Mouse (Mus musculus) G1E (cell line): Measurements from ENCODE around the gene Tmprss5. TPM values are rescaled to one million over a fixed set of nuclear protein-coding genes. Genes with fewer than 3 reads are reported as not detected.
A peak's percentile ranks its signal among the peaks of the same experiment; 100 is the strongest.

Source experiments
- ATAC-seq: 2 replicates; pipeline ENCODE4 v1.8.0; 2016; ENCODE audit warnings: mild to moderate bottlenecking; ENCODE audit not compliant: insufficient number of reproducible peaks, poor library complexity, low FRiP score, severe bottlenecking; ENCODE audit errors: extremely low read depth
- DNase-seq: peaks from one replicate; pipeline ENCODE4 v3.0.0; 2012; ENCODE audit warnings: low spot score
- H3K27me3 ChIP-seq: 2 replicates; pipeline ENCODE4 v1.6.1; 2012; ENCODE audit warnings: mild to moderate bottlenecking, low read length, inconsistent platforms; ENCODE audit not compliant: insufficient read depth
- H3K36me3 ChIP-seq: replicated peaks from 2 replicates; pipeline ENCODE3; 2012; ENCODE audit warnings: mild to moderate bottlenecking, inconsistent platforms
- H3K4me1 ChIP-seq: 2 replicates; pipeline ENCODE4 v1.6.1; 2012; ENCODE audit warnings: low read depth, low read length, inconsistent platforms, mixed read lengths; ENCODE audit not compliant: insufficient read depth
- H3K4me3 ChIP-seq: 2 replicates; pipeline ENCODE4 v1.5.1; 2012; ENCODE audit warnings: low read depth, mild to moderate bottlenecking, inconsistent platforms, low read length, moderate library complexity, mixed read lengths
- H3K9me3 ChIP-seq: replicated peaks from 2 replicates; pipeline ENCODE4 v1.6.1; 2012; ENCODE audit warnings: inconsistent platforms
- CTCF ChIP-seq: IDR thresholded peaks from 2 replicates; pipeline ENCODE4 v1.5.1; 2012; ENCODE audit warnings: low read depth, low read length, inconsistent platforms, mixed read lengths
- GATA1 ChIP-seq: IDR thresholded peaks from 2 replicates; pipeline ENCODE4 v1.6.1; 2012; ENCODE audit warnings: borderline replicate concordance, low read length, inconsistent platforms, mixed read lengths
- GATA2 ChIP-seq: IDR thresholded peaks from 2 replicates; pipeline ENCODE4 v1.6.1; 2012; ENCODE audit warnings: low read depth, low read length, inconsistent platforms, borderline replicate concordance
- POLR2AphosphoS5 ChIP-seq: IDR thresholded peaks from 2 replicates; pipeline ENCODE4 v1.6.1; 2012; ENCODE audit warnings: low read depth, low read length, inconsistent platforms; ENCODE audit not compliant: insufficient replicate concordance
- TAL1 ChIP-seq: conservative IDR thresholded peaks from 2 replicates; pipeline ENCODE4 v1.6.1; 2012; ENCODE audit warnings: low read depth, low read length, inconsistent platforms, mixed read lengths
- polyA plus RNA-seq: library from polyadenylated mRNA; stranded (reverse); fragments of >175 nt; gene quantifications from 2 replicates; pipeline ENCODE4 v1.2.3, GENCODE M21; 2012
- total RNA-seq, 2 experiments: library from RNA; stranded (forward) in 1 of 2; stranded (reverse) in 1 of 2; fragments of 200-1000 nt in 1 of 2; fragments of >200 nt in 1 of 2; fragmentation: Nextera tagmentation in 1 of 2; gene quantifications; 2 replicates each; pipeline ENCODE4 v1.2.3; 2014 to 2017

Gene Tmprss5
- total and polyA plus RNA-seq, 3 experiments = 0.22 TPM; not detected in 2

- peaks cover 86% of the 10 kb centered on the region for H3K36me3 ChIP-seq
- H3K4me1 ChIP-seq = no peaks in the 10 kb centered on the region
- no peak overlapping the region for H3K4me3 ChIP-seq
- no peak for DNase-seq
- H3K27me3 ChIP-seq = no peaks in the 10 kb centered on the region
- ATAC-seq = no peak
- no peak for TF ChIP-seq POLR2AphosphoS5
- TF ChIP-seq TAL1 = no peak
- no peak for TF ChIP-seq GATA1
- TF ChIP-seq CTCF = no peak
- H3K9me3 ChIP-seq = no peaks in the 10 kb centered on the region
Observed at GRCm38 (mm10) chr9:49076847-49077246, 4.2 kb upstream of the Tmprss5 start.

- no peak overlapping the region for H3K4me3 ChIP-seq
- H3K4me1 ChIP-seq = no peaks in the 10 kb centered on the region
- DNase-seq (no peak), ATAC-seq (no peak)
- H3K36me3 ChIP-seq = peaks cover 60% of the 10 kb centered on the region
- no peaks in the 10 kb centered on the region for H3K27me3 ChIP-seq
- TF ChIP-seq GATA1 (no peak), POLR2AphosphoS5 (no peak), GATA2 (no peak), CTCF (0 out of 2 replicates have a peak, but pooled peaks have one; percentile 22), TAL1 (no peak)
- no peaks in the 10 kb centered on the region for H3K9me3 ChIP-seq
Observed at GRCm38 (mm10) chr9:49081561-49081960, 501 bp downstream of the Tmprss5 start.

GRCm38 (mm10) chr9:49087317-49087716 lies 6.3 kb downstream of the Tmprss5 start:
- DNase-seq (no peak), ATAC-seq (no peak)
- H3K27me3 ChIP-seq = 0 out of 2 replicates have a peak, but pooled peaks cover 2% of the 10 kb centered on the region
- TF ChIP-seq GATA2 = no peak
- TF ChIP-seq POLR2AphosphoS5 = no peak
- H3K4me3 ChIP-seq = no peak overlapping the region
- peaks cover 10% of the 10 kb centered on the region for H3K36me3 ChIP-seq
- no peaks in the 10 kb centered on the region for H3K9me3 ChIP-seq
- H3K4me1 ChIP-seq = no peaks in the 10 kb centered on the region

GRCm38 (mm10) chr9:49098871-49099270 lies 17.8 kb downstream of the Tmprss5 start:
- Histone ChIP-seq H3K4me1 (no peaks in the 10 kb centered on the region), H3K27me3 (peaks cover 3% of the 10 kb centered on the region; the same call in 1 of the 2 replicates), H3K4me3 (no peak overlapping the region), H3K9me3 (no peaks in the 10 kb centered on the region), H3K36me3 (no peaks in the 10 kb centered on the region)
- TF ChIP-seq GATA1 = no peak
- TF ChIP-seq POLR2AphosphoS5 = no peak
- TF ChIP-seq CTCF = no peak
- TF ChIP-seq GATA2 = no peak
- no peak for TF ChIP-seq TAL1
- no peak for ATAC-seq
- no peak for DNase-seq

- no peaks in the 10 kb centered on the region for H3K9me3 ChIP-seq
- 0 out of 2 replicates have a peak, but pooled peaks cover 3% of the 10 kb centered on the region for H3K27me3 ChIP-seq
- TF ChIP-seq GATA1 (no peak), POLR2AphosphoS5 (no peak), TAL1 (no peak), GATA2 (no peak), CTCF (no peak)
- H3K36me3 ChIP-seq = no peaks in the 10 kb centered on the region
- ATAC-seq = no peak
- no peak for DNase-seq
- H3K4me3 ChIP-seq = no peak overlapping the region
- no peaks in the 10 kb centered on the region for H3K4me1 ChIP-seq
Observed at GRCm38 (mm10) chr9:49102328-49102727, 21.3 kb downstream of the Tmprss5 start.

GRCm38 (mm10) chr9:49109101-49109500 lies 28.0 kb downstream of the Tmprss5 start:
- no peaks in the 10 kb centered on the region for H3K4me1 ChIP-seq
- peaks cover 4% of the 10 kb centered on the region; the same call in 1 of the 2 replicates for H3K27me3 ChIP-seq
- no peaks in the 10 kb centered on the region for H3K36me3 ChIP-seq
- DNase-seq (no peak), ATAC-seq (no peak)
- H3K9me3 ChIP-seq = no peaks in the 10 kb centered on the region
- H3K4me3 ChIP-seq = no peak overlapping the region
- TF ChIP-seq POLR2AphosphoS5 (no peak), GATA1 (no peak), TAL1 (no peak), GATA2 (no peak), CTCF (no peak)
